Mouse (Mus musculus) limb, embryonic 10.5 days (tissue): ENCODE results near the gene Wdfy1. TPM values are rescaled to one million over a fixed set of nuclear protein-coding genes. Genes with fewer than 3 reads are reported as not detected.

Experiments used
- DNase-seq: peaks from one replicate; pipeline ENCODE4 v3.0.0-alpha.2; 2017; ENCODE audit warnings: low spot score
- H3K27ac ChIP-seq: fragments of 300-500 bp; sonication (generic); 2 replicates; pipeline ENCODE4 v1.5.1; 2016; ENCODE audit warnings: mild to moderate bottlenecking
- H3K27me3 ChIP-seq: fragments of 300-500 bp; sonication (generic); 2 replicates; pipeline ENCODE4 v1.6.1; 2016; ENCODE audit warnings: low read depth, mild to moderate bottlenecking; ENCODE audit not compliant: poor library complexity, severe bottlenecking
- H3K36me3 ChIP-seq: fragments of 300-500 bp; sonication (generic); 2 replicates; pipeline ENCODE4 v1.6.1; 2016; ENCODE audit warnings: mild to moderate bottlenecking, moderate library complexity
- H3K4me1 ChIP-seq: fragments of 300-500 bp; sonication (generic); 2 replicates; pipeline ENCODE4 v1.6.1; 2016
- H3K4me3 ChIP-seq: fragments of 300-500 bp; sonication (generic); 2 replicates; pipeline ENCODE4 v1.5.1; 2016; ENCODE audit warnings: mild to moderate bottlenecking, moderate library complexity
- H3K9me3 ChIP-seq: fragments of 300-500 bp; sonication (generic); replicated peaks from 2 replicates; pipeline ENCODE4 v1.6.1; 2016; ENCODE audit warnings: mild to moderate bottlenecking
- WGBS: fragments of 180-500 bp; shearing (Covaris S2); methylation state at CpG from one replicate; pipeline ENCODE4 v1.1.7; 2016; 5-methylcytosine and 5-hydroxymethylcytosine counted together
- polyA plus RNA-seq: library from polyadenylated mRNA; unstranded; fragments of >200 nt; fragmentation: Nextera tagmentation; extraction: Ambion mirVana; gene quantifications from 2 replicates; pipeline ENCODE4 v1.2.1, GENCODE M21; 2016

Gene Wdfy1
- polyA plus RNA-seq, 1 experiment from 2014 or later = 30.6 TPM

- WGBS = 92% methylated on average over 3 of the region's 3 CpGs
- H3K36me3 ChIP-seq = no peaks in the 10 kb centered on the region
- no peak overlapping the region for H3K27ac ChIP-seq
- no peak for DNase-seq
- H3K9me3 ChIP-seq = no peaks in the 10 kb centered on the region
- H3K4me3 ChIP-seq = no peak overlapping the region
- no peaks in the 10 kb centered on the region for H3K27me3 ChIP-seq
- H3K4me1 ChIP-seq = no peaks in the 10 kb centered on the region
These were observed 39.5 kb downstream of the Wdfy1 start for GRCm38 (mm10) chr1:79736408-79736807.

GRCm38 (mm10) chr1:79734794-79735193, 41.1 kb downstream of the Wdfy1 start:
- WGBS = 94% methylated on average over 5 of the region's 5 CpGs
- H3K4me3 ChIP-seq = no peak overlapping the region
- no peaks in the 10 kb centered on the region for H3K36me3 ChIP-seq
- no peak overlapping the region for H3K27ac ChIP-seq
- no peaks in the 10 kb centered on the region for H3K9me3 ChIP-seq
- no peaks in the 10 kb centered on the region for H3K4me1 ChIP-seq
- H3K27me3 ChIP-seq = no peaks in the 10 kb centered on the region
- no peak for DNase-seq

DNA sequence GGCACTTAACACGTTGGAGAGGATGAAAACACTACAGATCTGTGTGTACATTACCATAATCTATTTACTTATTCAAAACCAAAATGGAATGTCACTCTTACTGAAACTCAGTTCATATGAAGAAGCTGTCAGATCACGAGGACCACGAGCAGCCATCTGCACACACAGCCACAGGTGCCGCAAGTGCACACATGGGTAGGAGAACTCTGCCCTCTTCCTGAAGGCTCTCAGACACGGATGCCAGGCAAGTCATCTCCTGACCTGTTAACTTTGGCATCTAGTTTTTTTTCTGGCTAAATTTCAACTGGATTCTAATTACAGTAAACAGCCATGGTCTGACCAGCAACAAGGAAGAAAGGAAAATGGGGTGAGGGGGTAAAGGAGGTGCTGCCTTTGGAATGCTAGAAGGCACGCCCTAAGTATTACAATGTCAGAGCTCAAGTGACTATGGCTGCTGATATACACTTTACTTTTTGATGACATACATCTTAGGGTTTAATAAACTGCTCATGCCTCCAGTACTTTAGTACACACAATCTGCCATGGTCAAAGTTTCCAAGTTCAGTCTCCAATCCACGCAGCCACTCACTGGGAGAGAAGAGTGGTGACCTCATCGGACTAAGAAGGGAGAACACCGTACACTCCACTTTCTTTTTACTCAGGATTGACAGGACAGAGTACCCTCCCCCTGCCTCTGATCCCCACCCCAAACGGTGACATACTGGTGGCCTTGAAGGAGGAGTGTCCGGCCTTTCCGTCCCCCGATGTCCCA, 61.6 kb downstream of the Wdfy1 start:
- no peak for DNase-seq
- 93% methylated on average over 13 of the region's 13 CpGs for WGBS
- Histone ChIP-seq H3K36me3 (0 out of 2 replicates have a peak, but pooled peaks cover 3% of the 10 kb centered on the region), H3K9me3 (no peaks in the 10 kb centered on the region), H3K27me3 (no peaks in the 10 kb centered on the region), H3K27ac (no peak overlapping the region), H3K4me1 (no peaks in the 10 kb centered on the region), H3K4me3 (no peak overlapping the region)

- no peaks in the 10 kb centered on the region for H3K9me3 ChIP-seq
- 0 out of 2 replicates have a peak, but pooled peaks cover 3% of the 10 kb centered on the region for H3K36me3 ChIP-seq
- no peak overlapping the region for H3K27ac ChIP-seq
- WGBS = 88% methylated on average over 5 of the region's 5 CpGs
- H3K4me3 ChIP-seq = no peak overlapping the region
- DNase-seq = no peak
- H3K4me1 ChIP-seq = no peaks in the 10 kb centered on the region
- no peaks in the 10 kb centered on the region for H3K27me3 ChIP-seq
These were observed 62.9 kb downstream of the Wdfy1 start for GRCm38 (mm10) chr1:79713081-79713480.

GRCm38 (mm10) chr1:79711147-79712126, 64.5 kb downstream of the Wdfy1 start:
- Histone ChIP-seq H3K9me3 (no peaks in the 10 kb centered on the region), H3K4me3 (no peak overlapping the region), H3K36me3 (peaks cover 6% of the 10 kb centered on the region; the same call in 1 of the 2 replicates), H3K27ac (no peak overlapping the region), H3K4me1 (no peaks in the 10 kb centered on the region), H3K27me3 (no peaks in the 10 kb centered on the region)
- no peak for DNase-seq
- 86% methylated on average over 18 of the region's 18 CpGs for WGBS

DNA sequence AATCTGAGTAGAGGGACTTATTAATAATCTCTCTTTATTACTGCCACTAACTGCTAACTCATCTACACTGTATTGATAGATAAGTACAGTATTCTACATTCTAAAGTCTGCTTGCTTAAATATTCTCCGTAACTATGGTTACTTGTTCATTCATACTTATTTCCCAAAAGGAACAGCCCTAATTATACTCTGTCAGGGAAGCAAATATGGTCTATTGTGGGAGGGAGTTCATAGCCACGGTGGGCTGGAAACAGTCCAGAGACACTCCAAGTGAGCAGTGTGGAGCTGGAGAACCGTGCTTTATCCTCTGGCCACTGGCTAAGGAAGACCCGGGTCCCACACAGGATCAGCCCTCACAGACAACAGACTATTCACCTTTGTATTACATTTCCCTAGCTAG, 65.3 kb downstream of the Wdfy1 start:
- Histone ChIP-seq H3K36me3 (peaks cover 9% of the 10 kb centered on the region; the same call in 1 of the 2 replicates), H3K9me3 (no peaks in the 10 kb centered on the region), H3K4me1 (no peaks in the 10 kb centered on the region), H3K4me3 (no peak overlapping the region), H3K27ac (no peak overlapping the region), H3K27me3 (no peaks in the 10 kb centered on the region)
- DNase-seq = no peak
- 93% methylated on average over 4 of the region's 4 CpGs for WGBS

- H3K36me3 ChIP-seq = peaks cover 9% of the 10 kb centered on the region; the same call in 1 of the 2 replicates
- H3K9me3 ChIP-seq = no peaks in the 10 kb centered on the region
- H3K27me3 ChIP-seq = no peaks in the 10 kb centered on the region
- H3K4me1 ChIP-seq = no peaks in the 10 kb centered on the region
- 89% methylated on average over 8 of the region's 8 CpGs for WGBS
- no peak overlapping the region for H3K27ac ChIP-seq
- no peak overlapping the region for H3K4me3 ChIP-seq
- DNase-seq = no peak
These were observed 65.7 kb downstream of the Wdfy1 start for GRCm38 (mm10) chr1:79710216-79710615.

DNA sequence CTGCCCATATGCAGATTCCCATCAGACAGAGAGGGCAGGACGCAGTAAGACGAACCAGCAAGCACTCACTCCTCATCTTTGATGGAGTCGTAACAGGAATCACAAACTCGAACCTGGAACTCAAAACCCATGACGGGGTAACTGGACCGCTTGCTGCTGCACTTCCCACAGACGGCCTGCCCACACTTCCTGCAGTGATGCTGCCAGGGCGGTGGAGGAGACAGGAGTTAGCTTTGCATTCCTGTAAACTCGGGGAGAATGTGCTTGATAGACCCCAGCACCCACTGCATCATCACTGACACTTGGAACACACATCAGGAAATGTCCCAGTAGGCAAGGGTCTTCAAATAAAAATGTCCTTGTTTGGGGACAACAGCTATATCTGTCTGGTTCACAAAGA, 68.6 kb downstream of the Wdfy1 start:
- WGBS = 91% methylated on average over 9 of the region's 9 CpGs
- Histone ChIP-seq H3K27ac (no peak overlapping the region), H3K9me3 (no peaks in the 10 kb centered on the region), H3K4me1 (no peaks in the 10 kb centered on the region), H3K36me3 (peaks cover 6% of the 10 kb centered on the region; the same call in 1 of the 2 replicates), H3K4me3 (no peak overlapping the region), H3K27me3 (no peaks in the 10 kb centered on the region)
- no peak for DNase-seq

DNA sequence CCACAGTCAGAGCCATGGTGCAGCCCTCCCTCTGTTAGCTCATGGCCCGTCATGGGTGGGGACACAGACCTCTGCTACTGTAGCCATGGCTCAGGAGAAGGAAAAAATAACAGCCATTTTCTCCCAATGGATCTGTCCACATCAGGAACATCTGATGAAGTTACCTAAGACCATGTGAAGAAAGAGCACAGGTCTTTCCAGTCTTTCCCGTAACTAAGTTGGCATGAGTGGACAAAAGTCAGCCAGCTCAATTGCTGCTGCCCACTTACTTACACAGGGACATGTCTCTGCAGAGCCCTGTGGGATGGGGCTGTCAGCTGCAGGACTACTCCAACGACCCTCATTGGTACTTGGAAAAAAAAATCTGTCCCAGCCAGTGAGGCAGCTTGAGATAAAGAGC, 69.2 kb downstream of the Wdfy1 start:
- Histone ChIP-seq H3K36me3 (peaks cover 6% of the 10 kb centered on the region; the same call in 1 of the 2 replicates), H3K27ac (no peak overlapping the region), H3K4me1 (no peaks in the 10 kb centered on the region), H3K9me3 (no peaks in the 10 kb centered on the region), H3K4me3 (no peak overlapping the region), H3K27me3 (no peaks in the 10 kb centered on the region)
- no peak for DNase-seq
- WGBS = 83% methylated on average over 3 of the region's 3 CpGs

DNA sequence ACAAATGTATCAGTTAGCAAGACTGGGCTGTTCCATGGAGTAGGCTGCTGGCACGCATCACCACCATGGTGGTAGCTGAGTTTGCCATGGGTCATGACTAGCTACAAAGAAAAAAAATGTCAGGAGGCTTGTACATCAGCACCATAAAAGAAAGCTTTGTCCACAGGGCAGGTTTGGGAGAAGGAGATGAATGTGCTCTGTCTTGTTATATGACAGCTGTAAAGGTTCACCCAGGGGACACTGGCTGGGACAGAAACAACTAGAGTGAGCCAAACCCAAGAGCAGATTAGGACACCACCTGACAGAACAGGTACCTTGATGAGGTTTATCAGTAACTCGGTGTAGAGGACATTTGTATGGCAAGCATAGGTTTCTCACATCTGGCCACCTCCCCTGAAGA, 71.3 kb downstream of the Wdfy1 start:
- no peak for DNase-seq
- H3K36me3 ChIP-seq = peaks cover 6% of the 10 kb centered on the region; the same call in 1 of the 2 replicates
- H3K27me3 ChIP-seq = no peaks in the 10 kb centered on the region
- no peaks in the 10 kb centered on the region for H3K4me1 ChIP-seq
- H3K9me3 ChIP-seq = no peaks in the 10 kb centered on the region
- no peak overlapping the region for H3K27ac ChIP-seq
- 84% methylated on average over 2 of the region's 2 CpGs for WGBS
- H3K4me3 ChIP-seq = no peak overlapping the region

- Histone ChIP-seq H3K9me3 (no peaks in the 10 kb centered on the region), H3K27me3 (no peaks in the 10 kb centered on the region), H3K27ac (no peak overlapping the region), H3K4me1 (no peaks in the 10 kb centered on the region), H3K4me3 (no peak overlapping the region), H3K36me3 (peaks cover 6% of the 10 kb centered on the region; the same call in 1 of the 2 replicates)
- WGBS = 91% methylated on average over 8 of the region's 8 CpGs
- DNase-seq = no peak
These were observed 72.4 kb downstream of the Wdfy1 start for GRCm38 (mm10) chr1:79703520-79703919.

DNA sequence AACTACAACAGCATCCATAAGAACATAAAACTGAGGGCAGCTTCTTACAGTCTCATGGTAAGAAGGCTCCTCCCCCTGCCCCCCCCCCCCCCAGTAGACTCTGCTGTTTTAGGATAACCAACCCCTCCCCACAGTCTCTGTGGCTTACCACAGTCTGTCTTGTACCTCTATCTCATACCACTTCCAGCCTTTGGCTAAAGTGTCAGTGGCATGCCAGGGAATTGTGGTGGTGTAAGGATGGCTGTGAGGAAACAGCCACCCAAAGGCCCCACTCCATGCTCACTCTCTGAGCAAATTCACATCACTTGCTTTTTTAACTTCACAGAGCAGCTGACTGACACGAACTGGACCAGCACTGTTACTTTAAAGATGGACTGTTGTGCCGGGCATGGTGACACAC, 77.4 kb downstream of the Wdfy1 start:
- H3K36me3 ChIP-seq = no peaks in the 10 kb centered on the region

DNA sequence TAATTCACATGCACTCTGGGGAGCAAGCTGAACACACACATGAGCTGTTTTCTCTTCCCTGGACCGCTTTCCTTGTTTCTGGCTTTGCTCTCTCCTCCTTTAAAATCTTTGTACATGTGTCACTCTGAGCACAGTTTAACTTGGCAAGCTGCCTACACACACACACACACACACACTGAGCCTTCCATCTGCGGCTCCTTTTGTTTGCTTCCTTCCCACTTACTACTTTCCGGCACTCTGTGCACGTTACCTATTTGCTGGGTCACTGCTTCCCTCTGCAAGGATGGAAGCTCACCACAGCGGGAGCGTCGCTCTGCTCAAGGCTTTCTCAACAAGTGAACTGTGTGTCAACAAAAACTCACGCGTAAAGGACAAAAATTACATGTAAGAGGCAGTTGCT, 78.6 kb downstream of the Wdfy1 start:
- Histone ChIP-seq H3K27ac (no peak overlapping the region), H3K36me3 (no peaks in the 10 kb centered on the region), H3K4me1 (no peaks in the 10 kb centered on the region), H3K27me3 (no peaks in the 10 kb centered on the region), H3K4me3 (no peak overlapping the region), H3K9me3 (no peaks in the 10 kb centered on the region)
- DNase-seq = no peak
- WGBS = 88% methylated on average over 9 of the region's 9 CpGs

More for the DNA sequence above, 77.4 kb downstream of the Wdfy1 start:
- no peak overlapping the region for H3K27ac ChIP-seq
- H3K4me3 ChIP-seq = no peak overlapping the region
- no peak for DNase-seq
- H3K27me3 ChIP-seq = no peaks in the 10 kb centered on the region
- no peaks in the 10 kb centered on the region for H3K4me1 ChIP-seq
- H3K9me3 ChIP-seq = no peaks in the 10 kb centered on the region
- WGBS = 93% methylated on average over 2 of the region's 2 CpGs
